Mouse (Mus musculus): Measurements from ENCODE around the gene 9430097D07Rik.
A peak's percentile ranks its signal among the peaks of the same experiment; 100 is the strongest.

The 9430097D07Rik gene

DNA sequence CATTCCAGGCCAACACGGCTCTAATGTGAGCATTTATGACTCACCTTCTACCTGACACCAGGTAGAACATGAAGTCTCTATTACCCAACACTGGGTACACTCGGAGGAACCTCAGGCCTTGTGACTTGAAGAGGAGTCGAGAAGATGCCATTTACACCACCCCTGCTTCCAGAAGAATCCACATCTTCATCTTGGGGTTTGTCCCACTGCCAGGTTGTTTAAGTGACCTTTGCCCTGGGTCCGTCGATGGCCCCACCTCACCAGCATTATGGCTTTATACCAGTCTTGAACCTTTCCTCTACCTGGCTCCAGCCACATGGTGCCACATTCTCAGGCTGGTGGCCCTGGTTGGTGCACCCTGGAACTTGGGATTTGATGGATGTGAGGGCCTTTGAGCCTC, 21.8 kb upstream of the 9430097D07Rik start:
- no peak for DNase-seq

- peak; percentile 91 to 92 for DNase-seq
Measured at GRCm38 (mm10) chr2:32596725-32597124, 21.2 kb upstream of the 9430097D07Rik start.

- peak; percentile 55 to 71 for DNase-seq
Measured at GRCm38 (mm10) chr2:32591249-32591648, 15.8 kb upstream of the 9430097D07Rik start.

GRCm38 (mm10) chr2:32590224-32590623, 14.7 kb upstream of the 9430097D07Rik start:
- DNase-seq: peak in 1 of 2 experiments; percentile 54

GRCm38 (mm10) chr2:32589213-32589795, 13.8 kb upstream of the 9430097D07Rik start:
- DNase-seq: peak; percentile 92 to 95

GRCm38 (mm10) chr2:32587731-32588321, 12.3 kb upstream of the 9430097D07Rik start:
- peak in 1 of 2 experiments; percentile 48 for DNase-seq

DNA sequence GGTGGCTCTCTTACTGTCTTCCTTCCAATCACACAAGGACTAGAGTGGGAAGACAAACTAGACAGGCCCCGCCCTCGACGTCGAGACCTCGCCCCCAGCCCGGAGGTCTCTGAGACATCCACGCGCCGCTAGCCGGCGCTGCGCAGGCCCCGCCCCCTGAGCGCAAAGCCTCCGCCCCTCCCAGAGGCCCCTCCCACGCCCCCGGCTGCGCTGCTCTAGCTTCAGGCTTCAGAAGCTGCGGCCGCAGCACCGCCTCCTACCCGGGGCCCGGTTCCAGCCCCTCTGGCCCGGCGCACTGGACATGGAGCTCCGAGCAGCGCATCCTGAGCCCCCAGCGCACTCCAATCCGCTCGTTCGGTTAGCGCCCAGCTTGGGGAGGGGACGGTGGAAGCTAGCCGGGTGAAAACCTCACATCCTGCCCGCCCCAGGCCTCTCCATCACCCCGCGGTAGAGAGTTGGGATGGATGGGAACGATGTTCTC, 11.4 kb upstream of the 9430097D07Rik start, which contains the start of gene St6galnac4:
St6galnac4 (plus strand) TSS at position 225 of the 481 bp plus-strand sequence.
- peak; percentile 95 to 96 for DNase-seq

- no peak for DNase-seq
Measured at GRCm38 (mm10) chr2:32585149-32585714, 9.7 kb upstream of the 9430097D07Rik start.

DNA sequence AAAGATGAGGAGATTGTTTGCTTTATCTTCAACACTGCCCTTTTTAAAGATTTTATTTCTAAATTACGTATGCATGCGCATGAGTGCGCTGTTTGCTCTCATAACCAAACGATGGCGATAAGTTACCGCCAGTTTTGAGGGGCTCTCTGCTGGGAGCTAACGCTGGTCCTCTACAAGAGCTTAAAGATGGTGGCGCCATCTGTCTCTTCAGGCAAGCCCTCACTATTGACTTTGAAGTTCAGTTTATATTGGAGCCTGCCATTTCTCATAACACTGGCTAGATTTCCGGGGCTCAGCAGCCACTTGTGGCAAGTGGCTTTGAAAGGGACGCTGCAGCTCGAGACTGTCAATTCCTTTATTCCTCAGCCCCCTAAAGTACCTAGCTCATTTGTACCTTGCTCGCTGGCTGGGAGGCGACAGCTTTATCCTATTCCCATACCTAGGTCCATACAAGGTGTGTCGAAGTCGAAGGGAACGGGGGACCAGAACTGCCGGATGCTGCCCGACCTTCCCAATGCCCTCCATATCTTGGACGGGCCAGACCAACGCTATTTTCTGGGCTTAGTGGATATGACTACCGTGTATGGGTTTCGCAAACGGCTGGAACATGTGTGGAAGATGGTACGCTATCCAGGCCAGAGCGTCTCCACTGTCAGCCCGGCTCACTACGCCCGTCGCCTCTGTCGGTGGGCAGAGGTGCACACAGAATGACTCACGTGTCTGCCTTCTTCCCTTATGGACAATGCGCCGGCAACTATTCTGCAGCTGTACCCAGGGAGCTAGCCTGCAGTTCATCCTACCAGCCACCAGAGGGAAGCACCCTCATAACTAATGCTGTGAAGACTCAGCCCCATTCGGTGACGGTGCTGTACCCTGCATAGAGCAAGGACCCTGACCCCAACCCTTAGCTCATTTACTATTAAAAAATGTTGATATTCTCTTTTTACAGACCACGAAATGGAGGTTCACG, 7.6 kb upstream of the 9430097D07Rik start:
- DNase-seq: peak; percentile 87 to 92

DNA sequence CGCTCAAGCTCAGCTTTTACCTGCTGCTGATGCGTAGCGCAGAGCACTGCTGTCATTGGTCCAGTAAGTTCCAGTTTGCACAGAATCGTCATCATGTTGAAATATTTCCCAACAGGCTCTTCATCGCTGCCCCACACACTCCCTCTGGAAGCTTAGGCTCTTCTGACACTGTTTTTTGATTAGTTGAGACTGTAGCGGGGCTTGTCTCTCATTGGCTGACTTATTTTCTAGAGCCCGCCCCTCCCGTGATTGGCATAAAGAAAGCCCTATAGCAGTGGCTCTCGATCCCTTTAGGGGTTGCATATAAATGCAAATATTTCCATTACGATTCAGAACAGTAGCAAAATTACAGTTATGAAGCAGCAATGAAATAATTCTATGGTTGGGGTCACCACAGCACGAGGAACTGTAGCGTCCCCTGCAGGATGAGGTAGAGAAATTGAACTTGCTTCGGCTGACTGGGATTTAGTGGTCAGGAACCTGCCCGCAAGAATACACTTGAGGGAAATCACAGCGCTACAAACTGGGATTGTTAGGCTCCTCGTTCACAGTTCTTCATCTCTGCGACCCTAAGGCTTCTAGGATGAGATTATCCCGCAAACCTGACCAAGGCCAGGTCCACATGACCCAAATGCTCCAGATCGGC, 6.1 kb upstream of the 9430097D07Rik start:
- DNase-seq: peak; percentile 82 to 84

DNA sequence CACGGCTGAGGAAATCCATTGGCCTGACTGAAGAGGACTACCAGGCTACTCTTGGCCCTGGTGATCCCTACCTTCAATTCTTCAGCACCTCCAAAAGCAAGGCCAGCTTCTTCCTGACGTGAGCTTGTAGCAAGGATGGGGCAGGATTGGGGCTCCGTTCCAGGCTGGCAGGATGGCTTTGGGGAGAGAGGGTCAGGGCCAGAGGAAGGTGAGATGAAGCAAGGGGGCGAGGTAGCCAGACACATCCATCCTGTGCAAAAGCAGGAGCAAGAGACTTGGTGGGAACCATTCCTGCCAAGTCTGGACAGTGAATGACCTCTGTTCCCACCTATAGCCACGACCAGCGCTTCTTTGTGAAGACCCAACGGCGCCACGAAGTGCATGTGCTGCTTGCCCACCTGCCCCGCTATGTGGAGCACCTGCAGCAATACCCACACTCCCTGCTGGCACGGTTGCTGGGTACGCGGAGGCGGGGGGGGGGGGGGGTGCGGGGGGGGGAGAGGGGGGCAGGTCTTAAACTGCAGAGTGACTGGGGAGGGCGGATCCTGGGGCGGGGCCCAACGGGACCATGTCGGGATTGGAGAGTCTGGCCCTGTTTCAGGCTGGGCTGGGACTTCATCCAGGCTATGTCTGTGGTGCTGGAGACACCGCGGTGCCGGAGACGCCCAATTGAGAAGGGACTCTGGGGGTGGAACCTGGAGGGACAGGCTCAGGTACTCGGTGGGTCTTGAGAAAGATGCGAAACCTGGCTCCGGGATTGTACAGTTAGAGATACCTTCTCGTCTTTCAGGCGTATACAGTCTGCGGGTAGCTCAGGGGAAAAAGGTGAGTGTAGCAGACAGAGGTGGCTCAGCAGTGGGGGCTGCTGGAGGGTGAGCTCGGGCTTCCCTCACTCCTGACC, 2.9 kb upstream of the 9430097D07Rik start:
- peak; percentile 48 to 59 for DNase-seq

DNA sequence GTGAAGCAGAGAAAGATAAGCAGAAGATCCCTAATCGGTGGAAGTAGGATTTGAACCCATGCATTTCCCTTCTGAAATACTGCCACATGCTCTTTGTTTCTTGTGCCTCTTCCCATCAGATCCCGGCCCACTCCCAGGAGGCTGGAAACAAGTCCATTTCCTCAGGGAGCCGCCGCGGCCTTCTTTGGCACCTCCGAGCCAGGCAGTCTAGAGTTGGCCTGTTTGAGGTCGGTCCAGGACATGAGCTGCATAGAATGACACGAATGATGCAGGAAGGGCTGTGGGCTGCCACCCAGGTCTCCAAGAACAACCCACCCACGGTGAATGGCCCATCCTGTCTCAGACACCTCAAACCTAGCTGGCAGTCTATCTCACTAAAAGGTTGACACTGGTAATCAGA, 1.0 kb upstream of the 9430097D07Rik start:
- no peak for DNase-seq

GRCm38 (mm10) chr2:32574901-32575585, 441 bp downstream of the 9430097D07Rik start:
- peak; percentile 84 to 85 for DNase-seq

GRCm38 (mm10) chr2:32574497-32574896, 987 bp downstream of the 9430097D07Rik start, which contains the start of gene Pip5kl1:
Pip5kl1 (plus strand) TSS chr2:32574797.
- no peak for DNase-seq

DNA sequence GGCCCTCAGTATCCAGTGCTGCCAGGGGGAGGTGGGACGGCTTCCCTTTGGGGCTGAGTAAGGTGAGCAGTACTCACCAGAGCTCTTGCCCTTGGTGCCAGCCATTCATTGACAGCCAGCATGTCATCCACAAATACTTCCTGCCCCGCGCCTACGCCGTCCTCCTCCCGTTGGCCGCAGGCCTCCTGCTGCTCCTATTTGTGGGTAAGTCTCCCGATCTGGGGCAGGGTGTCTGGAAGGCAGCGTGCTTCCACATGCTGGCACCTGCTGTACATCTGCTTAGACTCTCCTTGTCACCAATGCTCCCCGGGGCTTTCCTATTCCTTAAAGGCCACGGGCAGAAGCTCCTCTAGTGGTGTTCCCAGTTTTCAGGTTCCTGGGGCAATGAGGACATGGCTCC, 3.3 kb downstream of the 9430097D07Rik start:
- DNase-seq: no peak

DNA sequence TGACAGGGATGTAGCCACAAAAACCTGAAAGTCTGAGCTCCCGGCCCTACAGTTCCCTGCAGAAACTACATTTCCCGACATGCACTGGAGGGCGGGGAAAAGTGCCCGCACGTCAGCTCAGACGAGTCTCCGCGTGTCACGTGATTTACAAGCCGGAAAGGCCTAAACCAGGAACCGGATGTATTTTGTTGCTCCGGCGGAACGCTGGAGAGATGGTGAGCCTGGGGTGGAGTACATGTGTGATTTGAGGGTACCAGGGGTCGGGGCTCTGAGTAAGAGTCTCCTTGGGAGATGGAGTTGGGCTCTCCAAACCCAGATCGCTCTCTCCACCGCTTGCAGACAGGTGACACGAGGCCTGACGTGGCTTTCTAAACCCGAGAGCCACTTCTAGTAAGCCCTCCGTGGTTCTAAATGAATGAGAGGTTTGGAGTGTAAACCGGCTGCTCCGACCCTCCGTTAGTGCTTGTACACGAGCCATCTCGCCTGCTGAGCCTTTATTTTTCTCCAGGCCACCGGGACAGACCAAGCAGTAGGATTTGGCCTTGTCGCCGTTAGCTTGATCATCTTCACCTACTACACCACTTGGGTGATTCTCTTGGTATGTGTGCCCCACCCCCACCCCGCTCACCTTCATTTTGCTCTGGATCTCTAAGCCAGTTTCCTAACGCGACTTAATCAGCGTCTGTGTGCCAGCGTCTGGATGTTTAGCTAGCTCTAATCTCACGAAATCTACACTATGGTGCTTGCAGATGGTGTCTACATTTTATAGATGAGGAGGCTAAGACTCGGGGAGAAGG, 4.6 kb downstream of the 9430097D07Rik start, which contains the start of gene Dpm2:
Dpm2 (plus strand) TSS at position 161 of the 797 bp plus-strand sequence.
- DNase-seq: peak; percentile 92 to 94

- no peak for DNase-seq
Measured at GRCm38 (mm10) chr2:32568941-32569340, 6.5 kb downstream of the 9430097D07Rik start.

- DNase-seq: peak; percentile 58 to 71
Measured at GRCm38 (mm10) chr2:32568149-32568548, 7.3 kb downstream of the 9430097D07Rik start.

DNA sequence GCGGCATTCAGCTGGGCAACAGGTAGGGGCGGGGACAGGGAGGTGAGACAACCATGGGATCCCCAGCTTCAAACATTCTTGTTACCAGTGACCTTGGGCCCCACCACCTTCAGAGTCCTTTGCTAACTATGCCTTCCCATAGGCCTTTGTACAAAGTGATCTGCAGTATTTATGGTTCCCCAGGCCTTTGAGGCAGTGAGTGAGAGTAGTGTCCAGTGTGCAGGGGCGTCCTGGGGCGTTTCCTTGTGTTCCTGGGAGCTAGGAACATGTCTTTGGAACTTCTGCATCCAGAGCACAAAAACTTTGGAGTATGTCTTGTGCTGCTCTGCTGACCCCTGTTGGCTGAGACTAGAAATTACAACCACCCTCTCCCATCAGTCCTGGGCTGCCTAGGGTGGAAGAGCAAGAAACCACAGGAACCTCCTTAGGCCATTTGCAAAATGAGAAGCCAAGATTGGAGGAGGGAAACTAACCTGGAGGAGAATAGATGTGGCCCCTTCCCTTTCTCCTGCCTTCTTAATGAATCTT, 8.9 kb downstream of the 9430097D07Rik start:
- DNase-seq: peak; percentile 78

Data from cerebellum, postnatal 14 days (tissue).